Mouse (Mus musculus): Measurements from ENCODE around the gene Faah.

- TF ChIP-seq CTCF (IDR thresholded peaks at IDR 0.05; ENCODE audit: low read depth) (no peak), EP300 (optimal IDR thresholded peaks at IDR 0.05) (no peak)
Observed at GRCm38 (mm10) chr4:116033374-116033773, 15.6 kb upstream of the Faah start.
